In the genomic region with DNA sequence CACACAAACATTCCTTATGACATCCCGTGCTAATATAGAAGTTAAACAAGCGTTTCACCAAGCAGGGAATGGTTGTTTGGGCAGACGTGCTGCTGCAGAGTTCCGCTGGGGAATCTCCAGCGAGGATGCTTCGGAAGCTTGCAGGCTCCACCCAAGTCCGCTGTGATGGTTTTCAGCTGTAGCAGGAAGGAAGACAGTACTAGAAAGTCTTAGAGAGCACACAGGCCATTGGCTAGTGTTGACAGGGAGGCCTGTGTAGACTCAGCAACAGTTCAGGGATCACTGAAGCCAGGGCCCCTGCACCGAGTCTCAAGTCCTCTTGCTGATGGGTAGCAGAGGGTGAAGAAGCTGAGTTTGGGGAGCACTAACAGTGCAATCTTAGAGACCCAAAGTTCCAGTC, we compare ENCODE assay signal across 16 mouse cellular contexts.
A peak's percentile ranks its signal among the peaks of the same experiment; 100 is the strongest.
DNase-seq lines count a peak whose midpoint lies in the region; ATAC-seq and TF ChIP-seq lines count a peak whose summit lies in the region.
"Had no signal": no experiment of that assay in that cellular context is flagged by ENCODE, and none has a peak within 500 bp of the region (broad histone marks: within the 10 kb centered on the region; RNA-seq: fewer than 3 reads in every experiment).

No protein-coding gene starts in this region.

- no peaks in the 10 kb centered on the region for H3K9me3 ChIP-seq in heart, embryonic 14.5 days (ENCODE audit: control insufficient read depth, low read length)
- no peaks in the 10 kb centered on the region for H3K9me3 ChIP-seq in lung, embryonic 14.5 days (ENCODE audit: low read depth, low read length)
- no peaks in the 10 kb centered on the region for H3K9me3 ChIP-seq in stomach, embryonic 16.5 days (replicated peaks; ENCODE audit: control insufficient read depth, low read length)
- H3K9me3 ChIP-seq in hindbrain, embryonic 13.5 days: no peaks in the 10 kb centered on the region
- H3K9me3 ChIP-seq: megakaryocyte, embryonic 14.5 days had no signal

- no peaks in the 10 kb centered on the region for H3K27me3 ChIP-seq in heart, embryonic 14.5 days (ENCODE audit: control insufficient read depth, insufficient read depth, low read length)
- no peaks in the 10 kb centered on the region for H3K27me3 ChIP-seq in lung, embryonic 14.5 days (ENCODE audit: insufficient read depth, low read length)
- H3K27me3 ChIP-seq in stomach, embryonic 16.5 days (ENCODE audit: control insufficient read depth, insufficient read depth, low read length): no peaks in the 10 kb centered on the region
- H3K27me3 ChIP-seq in hindbrain, embryonic 13.5 days: no peaks in the 10 kb centered on the region

- 0 out of 2 replicates have a peak overlapping the region, but pooled peaks have one; percentile 11 for H3K4me2 ChIP-seq in heart, embryonic 14.5 days (ENCODE audit: low read length)
- H3K4me2 ChIP-seq in lung, embryonic 14.5 days: no peak overlapping the region
- no peak overlapping the region for H3K4me2 ChIP-seq in stomach, embryonic 16.5 days (ENCODE audit: low read depth, low read length)
- no peak overlapping the region for H3K4me2 ChIP-seq in hindbrain, embryonic 13.5 days

- H3K4me1 ChIP-seq in lung, adult 2 months (ENCODE audit: control insufficient read depth, insufficient read depth, low read length): no peaks in the 10 kb centered on the region
- H3K4me1 ChIP-seq in heart, embryonic 14.5 days (ENCODE audit: control insufficient read depth in 2 of 2, insufficient read depth in 2 of 2, low read length in 2 of 2): peaks cover 7 to 11% of the 10 kb centered on the region in 2 experiments
- no peaks in the 10 kb centered on the region for H3K4me1 ChIP-seq in lung, embryonic 14.5 days (ENCODE audit: insufficient read depth)
- H3K4me1 ChIP-seq in stomach, embryonic 16.5 days (ENCODE audit: control insufficient read depth, insufficient read depth, low read length): peaks cover 5% of the 10 kb centered on the region; the same call in 1 of the 2 replicates
- H3K4me1 ChIP-seq in hindbrain, embryonic 13.5 days (replicated peaks): no peaks in the 10 kb centered on the region

- H3K9ac ChIP-seq in heart, embryonic 14.5 days (ENCODE audit: low read length): no peak overlapping the region
- no peak overlapping the region for H3K9ac ChIP-seq in lung, embryonic 14.5 days
- no peak overlapping the region for H3K9ac ChIP-seq in stomach, embryonic 16.5 days (ENCODE audit: low read length)
- no peak overlapping the region for H3K9ac ChIP-seq in hindbrain, embryonic 13.5 days

- no peak overlapping the region for H3K27ac ChIP-seq in heart, embryonic 14.5 days (replicated peaks in 1 of 2; ENCODE audit: control insufficient read depth in 1 of 2, insufficient read depth in 1 of 2, low read depth in 2 of 2, low read length in 2 of 2)
- peak overlapping the region; percentile 60 for H3K27ac ChIP-seq in lung, embryonic 14.5 days (ENCODE audit: low read depth)
- peak overlapping the region; percentile 51; the same call in 1 of the 2 replicates for H3K27ac ChIP-seq in stomach, embryonic 16.5 days (ENCODE audit: low read length)
- no peak overlapping the region for H3K27ac ChIP-seq in hindbrain, embryonic 13.5 days

- peak; percentile 41 to 42 for DNase-seq in lung, adult 18-20 months
- DNase-seq in lung, adult 2 months: no peak
- peak; percentile 87 for DNase-seq in lung, embryonic 14.5 days
- no peak for DNase-seq in cerebellum, postnatal 36 days
- DNase-seq in embryo, embryonic 9.5 days (ENCODE audit: extremely low spot score): no peak
- DNase-seq: cerebellum, adult 8-10 months; embryo, embryonic 11 days; kidney, adult 18-20 months; liver; right cerebral cortex, postnatal 14 days had no signal

- TF ChIP-seq CTCF in lung, adult 2 months (IDR thresholded peaks at IDR 0.05; ENCODE audit: insufficient read depth, low read length): no peak
- TF ChIP-seq CTCF in lung, embryonic 14.5 days (IDR thresholded peaks at IDR 0.05; ENCODE audit: low read depth): no peak

- no peaks in the 10 kb centered on the region for H3K36me3 ChIP-seq in heart, embryonic 14.5 days (ENCODE audit: control insufficient read depth, insufficient read depth, low read length)
- H3K36me3 ChIP-seq in lung, embryonic 14.5 days (ENCODE audit: insufficient read depth): no peaks in the 10 kb centered on the region
- H3K36me3 ChIP-seq in stomach, embryonic 16.5 days (ENCODE audit: control insufficient read depth, insufficient read depth, low read length): no peaks in the 10 kb centered on the region
- no peaks in the 10 kb centered on the region for H3K36me3 ChIP-seq in hindbrain, embryonic 13.5 days

- ATAC-seq in heart, embryonic 14.5 days (ENCODE audit: insufficient number of reproducible peaks, insufficient read depth, low FRiP score, low read depth): peak; percentile 64; the same call in 1 of the 2 replicates
- ATAC-seq in lung, embryonic 14.5 days (ENCODE audit: insufficient read depth): peak; percentile 98
- ATAC-seq in stomach, embryonic 16.5 days (ENCODE audit: insufficient read depth, low FRiP score): peak; percentile 83
- ATAC-seq in hindbrain, embryonic 13.5 days (ENCODE audit: low FRiP score): no peak
- ATAC-seq: CD4-positive, CD25-positive, alpha-beta regulatory T cell, adult 4 months had no signal

- no peak overlapping the region for H3K4me3 ChIP-seq in lung, adult 2 months (replicated peaks; ENCODE audit: extremely low read depth, low read depth, low read length)
- H3K4me3 ChIP-seq in heart, embryonic 14.5 days (ENCODE audit: control insufficient read depth in 1 of 2, insufficient read depth in 1 of 2, low read depth in 1 of 2, low read length in 2 of 2): no peak overlapping the region
- no peak overlapping the region for H3K4me3 ChIP-seq in lung, embryonic 14.5 days (ENCODE audit: low read depth, low read length)
- no peak overlapping the region for H3K4me3 ChIP-seq in stomach, embryonic 16.5 days (replicated peaks; ENCODE audit: low read length)
- no peak overlapping the region for H3K4me3 ChIP-seq in hindbrain, embryonic 13.5 days
- H3K4me3 ChIP-seq: erythroblast, embryonic 14.5 days; megakaryocyte, embryonic 14.5 days had no signal

- TF ChIP-seq POLR2A in lung, adult 2 months (IDR thresholded peaks at IDR 0.05; ENCODE audit: borderline replicate concordance, extremely low read depth, low read depth, low read length): no peak

- 52% methylated on average over 8 of the region's 8 CpGs for WGBS in lung, adult 2 months
- 29% methylated on average over 8 of the region's 8 CpGs for WGBS in heart, embryonic 14.5 days
- WGBS in lung, embryonic 14.5 days: 40% methylated on average over 8 of the region's 8 CpGs
- WGBS in stomach, embryonic 16.5 days: 44% methylated on average over 8 of the region's 8 CpGs
- 87% methylated on average over 8 of the region's 8 CpGs for WGBS in hindbrain, embryonic 13.5 days

Comparison
In these comparisons a context has a peak if more than half of its experiments do, and no peak if none do; other contexts are left out.
1. DNase-seq: peak in lung, adult 18-20 months (2 of 2) and lung, embryonic 14.5 days (single experiment); none in lung, adult 2 months (single experiment), cerebellum, postnatal 36 days (0 of 2) and embryo, embryonic 9.5 days (single experiment).
2. H3K27ac ChIP-seq: peak in lung, embryonic 14.5 days (single experiment) and stomach, embryonic 16.5 days (single experiment); none in heart, embryonic 14.5 days (0 of 2) and hindbrain, embryonic 13.5 days (single experiment).